Mouse (Mus musculus) large intestine, adult 2 months (tissue): Measurements from ENCODE around the gene Lhx6. TPM values are rescaled to one million over a fixed set of nuclear protein-coding genes. Genes with fewer than 3 reads are reported as not detected.
A peak's percentile ranks its signal among the peaks of the same experiment; 100 is the strongest.
"Not testable (repeated sequence)": the region's sequence is repeated elsewhere in the genome, so short reads cannot be mapped to it uniquely, and the experiment has no call there.

Experiments used
- DNase-seq: peaks from one replicate; pipeline ENCODE4 v3.0.0-alpha.2; 2012; ENCODE audit warnings: low read depth, low spot score
- WGBS: fragments of 180-500 bp; shearing (Covaris S2); methylation state at CpG from one replicate; pipeline ENCODE4 v1.1.7; 2018; 5-methylcytosine and 5-hydroxymethylcytosine counted together
- polyA plus RNA-seq: library from polyadenylated mRNA; depleted of rRNA; stranded (reverse); fragments of >200 nt; gene quantifications from 2 replicates; pipeline ENCODE4 v1.2.3, GENCODE M21; 2012; rRNA removed

The Lhx6 gene
- 0.45 and 0.55 TPM in 2 replicates for polyA plus RNA-seq

- 1% methylated on average over 57 of the region's 58 CpGs for WGBS
- DNase-seq: no peak
Measured at GRCm38 (mm10) chr2:36104956-36105741, at the start of gene Lhx6. Gene Lhx6 (minus strand): TSS chr2:36105408.

- WGBS: 96% methylated on average over 4 of the region's 4 CpGs
- not testable (repeated sequence) for DNase-seq
Measured at GRCm38 (mm10) chr2:36152401-36152800, 47.2 kb upstream of the Lhx6 start.

DNA sequence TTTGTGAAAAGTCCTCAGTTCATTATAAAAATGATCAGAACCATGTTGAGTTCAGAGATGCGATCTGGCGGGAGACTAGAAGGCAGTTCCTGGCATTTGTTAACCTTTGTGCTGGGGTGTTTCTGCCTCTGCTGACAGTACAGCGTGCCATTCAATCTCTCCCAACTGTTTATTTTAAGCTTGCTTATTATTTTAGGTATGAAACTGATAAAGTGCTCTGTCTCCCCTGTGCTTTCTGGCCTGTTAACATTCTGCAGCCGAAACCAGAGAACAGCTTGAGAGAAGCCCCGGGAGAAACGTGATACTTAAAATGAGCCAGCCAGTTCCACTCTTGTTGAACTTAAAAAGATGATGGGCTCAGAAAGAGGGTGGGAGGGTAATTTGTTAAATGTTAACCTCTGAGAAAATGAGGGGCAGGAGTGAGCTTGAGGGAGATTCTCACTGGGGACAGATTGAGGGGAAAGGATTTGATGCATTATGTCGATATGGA is 43.7 kb upstream of the Lhx6 start:
- WGBS: 86% methylated on average over 7 of the region's 7 CpGs
- DNase-seq: no peak

DNA sequence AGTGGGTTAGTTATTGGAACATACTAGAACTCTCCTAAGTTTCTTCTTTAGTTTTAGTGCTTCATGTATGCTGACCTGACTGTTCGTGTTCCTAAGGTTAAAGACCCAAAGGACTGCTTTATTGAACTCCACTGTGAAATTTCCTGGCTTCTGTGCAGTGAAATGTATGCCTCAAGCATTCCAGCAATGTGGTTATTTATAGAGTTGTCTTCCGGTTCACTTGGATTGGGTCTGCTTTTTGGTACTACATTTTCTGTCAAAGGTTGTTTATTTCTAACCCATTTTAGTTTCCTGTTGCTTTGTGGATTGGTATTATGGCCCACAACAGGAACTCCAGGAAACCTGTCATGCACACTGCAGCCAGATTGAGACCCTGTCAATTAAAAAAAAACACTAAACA is 33.9 kb upstream of the Lhx6 start:
- WGBS: 60% methylated on average over 2 of the region's 2 CpGs
- no peak for DNase-seq

DNA sequence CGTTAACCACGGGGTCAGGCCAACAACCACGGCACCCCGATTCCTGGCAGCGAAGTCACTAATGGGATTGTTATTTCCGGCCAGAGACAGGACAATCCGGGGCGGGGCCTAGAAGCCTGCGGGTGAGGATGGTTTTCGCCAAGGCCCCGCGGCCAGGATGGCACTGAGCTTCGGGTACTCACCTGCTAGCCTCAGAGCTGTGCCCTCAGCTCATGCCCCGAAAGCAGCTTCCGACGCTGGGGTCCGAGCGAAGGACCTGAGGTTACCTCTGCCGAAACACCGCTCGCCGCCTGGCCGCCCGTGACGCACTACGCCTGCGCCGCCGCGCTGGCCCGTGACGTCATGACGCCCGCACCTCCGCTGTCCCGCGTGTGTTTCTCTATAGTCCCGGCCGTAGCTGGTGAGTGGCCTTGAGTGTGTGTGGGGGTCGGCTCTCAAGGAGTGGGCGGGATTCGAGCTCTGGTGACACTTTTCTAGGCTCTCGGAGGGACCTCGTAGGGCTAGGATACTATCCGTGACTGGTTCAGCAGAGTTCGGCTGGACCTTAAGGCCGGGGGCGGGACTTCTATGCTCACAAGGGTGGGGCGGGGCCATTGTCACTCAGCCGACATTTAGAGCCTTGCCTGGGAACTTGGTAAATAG is 31.2 kb upstream of the Lhx6 start, which contains the start of the genes Mrrf and Rbm18:
Gene Mrrf, plus strand, starts transcription at position 90 of the 642 bp plus-strand sequence.
Gene Rbm18, minus strand, starts transcription at position 474 of the 642 bp plus-strand sequence.
- peak; percentile 71 for DNase-seq
- 1% methylated on average over 50 of the region's 50 CpGs for WGBS

- DNase-seq: peak; percentile 10
- under 1% methylated on average over 4 of the region's 4 CpGs for WGBS
Measured at GRCm38 (mm10) chr2:36135887-36136286, 30.7 kb upstream of the Lhx6 start.

DNA sequence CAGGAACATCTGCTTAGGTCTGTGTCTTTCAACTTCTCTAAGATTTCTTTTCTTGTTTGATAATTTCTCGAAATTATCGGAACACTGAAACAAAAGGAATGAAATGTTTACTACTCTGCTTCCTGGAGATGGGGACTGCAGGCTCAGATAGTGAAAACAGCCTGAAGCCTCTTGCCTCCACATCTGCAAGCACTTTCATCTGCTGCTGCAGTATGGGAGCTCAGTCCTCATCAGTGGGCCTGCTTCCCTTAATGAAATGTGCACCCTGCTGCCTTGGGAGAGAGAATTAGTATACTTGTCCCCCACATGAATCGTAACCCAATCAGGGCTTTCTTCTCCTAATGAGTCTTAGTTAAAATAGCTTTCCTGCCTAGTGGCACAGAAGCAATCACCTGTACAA is 23.8 kb upstream of the Lhx6 start:
- DNase-seq: no peak
- 88% methylated on average over 3 of the region's 3 CpGs for WGBS

DNA sequence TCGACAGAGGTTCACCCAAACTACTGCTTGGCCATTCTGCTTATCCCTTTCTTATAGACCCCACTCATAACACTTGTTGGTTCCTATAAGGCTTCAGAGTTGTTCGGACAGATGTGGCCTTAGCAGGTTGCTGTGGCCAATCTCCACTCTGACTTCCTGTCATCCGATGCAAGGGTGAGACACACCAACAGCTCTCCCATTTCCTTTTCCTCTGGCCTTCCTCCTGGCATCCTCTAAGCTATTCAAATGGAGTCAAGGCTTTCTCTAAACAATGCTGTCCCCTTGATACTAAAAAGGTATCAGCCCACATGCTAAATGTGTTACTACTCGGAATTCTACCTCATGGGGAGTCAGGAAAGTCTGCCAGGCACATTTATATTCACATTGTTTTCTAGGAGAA is 22.8 kb upstream of the Lhx6 start:
- WGBS: 51% methylated on average over 4 of the region's 4 CpGs
- no peak for DNase-seq

- 86% methylated on average over 9 of the region's 9 CpGs for WGBS
Measured at GRCm38 (mm10) chr2:36126795-36127429, 21.7 kb upstream of the Lhx6 start.

DNA sequence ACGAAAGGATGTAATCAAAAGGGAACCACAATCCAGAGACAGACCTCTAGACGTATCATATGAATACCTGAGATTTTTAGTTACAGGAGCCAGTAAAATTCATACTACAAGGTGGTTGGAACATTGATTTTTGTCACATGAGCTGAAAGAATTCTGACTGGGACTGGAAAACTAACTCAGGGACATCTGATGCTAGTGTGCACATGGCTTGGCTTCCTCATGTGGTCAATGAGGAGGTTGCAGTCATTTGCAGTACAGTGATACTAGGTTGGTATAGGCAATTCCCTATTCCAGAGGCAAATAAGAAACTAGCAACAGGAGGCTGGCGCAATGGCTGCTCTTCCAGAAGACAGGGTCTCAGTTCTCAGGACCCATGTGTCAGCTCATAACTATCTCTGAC is 7.4 kb upstream of the Lhx6 start:
- WGBS: 68% methylated on average over 3 of the region's 3 CpGs
- no peak for DNase-seq

More at GRCm38 (mm10) chr2:36126795-36127429, 21.7 kb upstream of the Lhx6 start:
- no peak for DNase-seq

- DNase-seq: no peak
- 2% methylated on average over 7 of the region's 7 CpGs for WGBS
Measured at GRCm38 (mm10) chr2:36108615-36109014, 3.4 kb upstream of the Lhx6 start.

GRCm38 (mm10) chr2:36104436-36104955 is 712 bp downstream of the Lhx6 start:
- WGBS: 2% methylated on average over 32 of the region's 32 CpGs

DNA sequence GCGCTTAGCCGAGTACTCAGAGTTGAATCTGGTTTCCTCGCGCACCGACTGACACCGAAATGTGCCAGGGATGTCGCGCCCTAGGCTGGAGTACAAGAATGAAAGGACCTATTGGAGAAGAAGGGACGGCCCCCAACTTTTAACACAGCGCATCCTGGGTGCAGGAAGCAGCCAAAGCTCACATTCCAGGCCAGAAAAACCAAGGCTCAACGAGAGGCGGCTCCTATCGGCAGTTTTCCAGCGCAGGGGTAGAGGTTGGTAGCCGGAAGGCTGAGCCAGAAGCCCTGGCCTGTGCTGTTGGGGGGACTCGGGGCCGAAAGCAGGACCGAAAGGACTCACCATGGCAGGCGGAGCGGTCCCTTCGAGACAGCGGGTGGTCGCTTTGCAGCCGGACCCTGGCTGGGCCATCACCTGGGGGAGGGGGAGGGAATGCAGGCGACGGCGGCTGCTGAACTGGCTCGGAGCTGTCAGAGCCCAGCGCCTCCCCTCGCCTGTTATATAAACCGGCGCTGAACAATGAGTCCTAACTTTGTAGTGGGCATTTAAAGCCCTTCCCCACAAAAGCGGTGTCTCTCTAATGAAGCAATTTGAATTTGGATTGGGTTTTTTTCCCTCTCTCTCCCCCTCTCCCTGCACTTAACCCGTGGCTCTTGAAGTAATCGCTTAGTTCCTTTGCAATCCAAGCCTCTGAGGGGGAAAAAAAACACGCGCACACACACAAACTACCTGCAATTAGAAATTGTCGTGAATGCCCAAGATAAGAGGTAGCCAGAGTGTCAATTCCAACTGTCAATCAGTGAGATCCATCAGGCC is 1.4 kb downstream of the Lhx6 start:
- DNase-seq: no peak
- 4% methylated on average over 38 of the region's 38 CpGs for WGBS

More at GRCm38 (mm10) chr2:36104436-36104955, 712 bp downstream of the Lhx6 start:
- DNase-seq: no peak

DNA sequence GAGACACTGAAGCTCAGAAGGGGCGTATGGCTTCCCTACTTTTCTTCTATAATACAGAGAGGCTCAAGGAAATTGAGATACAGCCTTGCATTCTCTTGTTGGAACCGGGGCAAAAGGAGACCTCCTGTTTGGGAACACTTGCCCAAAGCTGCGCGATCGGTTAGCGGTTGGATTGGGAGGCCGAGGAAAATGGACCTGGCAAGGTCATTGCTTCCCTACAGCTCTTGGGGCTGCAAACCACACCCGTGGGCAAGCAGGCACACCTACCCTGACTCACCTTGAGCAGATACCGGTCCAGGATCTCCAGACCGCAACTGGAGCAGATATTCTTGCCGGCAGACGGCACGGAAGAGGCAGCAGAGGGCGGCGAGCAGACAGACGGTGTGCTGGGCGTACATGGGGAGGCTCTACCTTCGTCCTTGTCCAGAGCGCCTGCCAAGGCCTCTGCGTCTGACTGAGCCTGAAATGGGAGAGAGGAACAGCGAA is 2.1 kb downstream of the Lhx6 start:
- no peak for DNase-seq
- WGBS: 5% methylated on average over 21 of the region's 21 CpGs

GRCm38 (mm10) chr2:36102559-36102946 is 2.7 kb downstream of the Lhx6 start:
- no peak for DNase-seq
- 4% methylated on average over 21 of the region's 21 CpGs for WGBS

GRCm38 (mm10) chr2:36101866-36102558 is 3.2 kb downstream of the Lhx6 start:
- 12% methylated on average over 28 of the region's 28 CpGs for WGBS
- no peak for DNase-seq

- WGBS: 20% methylated on average over 6 of the region's 6 CpGs
Measured at GRCm38 (mm10) chr2:36099739-36100138, 5.5 kb downstream of the Lhx6 start.

DNA sequence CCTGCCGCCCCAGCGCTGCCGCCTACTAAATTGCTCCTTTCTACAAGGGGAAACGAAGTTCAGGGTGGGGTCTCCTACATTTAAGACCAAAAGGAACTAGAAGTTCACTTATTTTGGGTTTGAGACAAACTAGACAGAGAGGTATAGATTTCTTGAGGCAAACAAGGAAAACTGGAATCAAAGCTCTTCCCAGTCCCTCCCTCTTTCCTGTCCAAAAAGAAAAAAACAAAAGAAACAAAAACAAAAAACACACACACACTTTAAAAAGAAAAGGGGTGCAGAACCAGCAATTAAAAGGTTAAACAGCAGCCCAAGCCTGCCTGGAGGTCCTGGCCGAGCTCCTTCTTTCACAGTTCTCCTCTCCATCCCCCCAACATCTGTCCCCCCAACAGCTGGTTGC is 7.2 kb downstream of the Lhx6 start:
- WGBS: 20% methylated on average over 5 of the region's 5 CpGs
- no peak for DNase-seq

More at GRCm38 (mm10) chr2:36099739-36100138, 5.5 kb downstream of the Lhx6 start:
- DNase-seq: no peak
